Mouse (Mus musculus) thymus, adult 2 months (tissue): Measurements from ENCODE around the gene Pik3r4. TPM values are rescaled to one million over a fixed set of nuclear protein-coding genes. Genes with fewer than 3 reads are reported as not detected.
A peak's percentile ranks its signal among the peaks of the same experiment; 100 is the strongest.

Experiments
- DNase-seq: peaks from one replicate; pipeline ENCODE4 v3.0.0; 2021
- H3K27ac ChIP-seq: fragments of 200-500 bp; 2 replicates; pipeline ENCODE4 v1.5.1; 2012; ENCODE audit warnings: low read length, control low read depth; ENCODE audit not compliant: control insufficient read depth, insufficient read depth
- H3K27me3 ChIP-seq: fragments of 200-500 bp; 2 replicates; pipeline ENCODE4 v1.6.1; 2012; ENCODE audit warnings: mild to moderate bottlenecking, low read length, moderate library complexity, mixed read lengths; ENCODE audit not compliant: control insufficient read depth, insufficient read depth
- H3K36me3 ChIP-seq: fragments of 200-500 bp; 2 replicates; pipeline ENCODE4 v1.6.1; 2012; ENCODE audit warnings: mild to moderate bottlenecking, low read length, moderate library complexity; ENCODE audit not compliant: control insufficient read depth, insufficient read depth
- H3K4me1 ChIP-seq: fragments of 200-500 bp; replicated peaks from 2 replicates; pipeline ENCODE4 v1.6.1; 2012; ENCODE audit warnings: low read length; ENCODE audit not compliant: control insufficient read depth, insufficient read depth
- H3K4me3 ChIP-seq: fragments of 200-500 bp; 2 replicates; pipeline ENCODE4 v1.5.1; 2012; ENCODE audit warnings: mild to moderate bottlenecking, low read length, control low read depth, moderate library complexity; ENCODE audit not compliant: control insufficient read depth, insufficient read depth
- CTCF ChIP-seq: fragments of 200-500 bp; IDR thresholded peaks from 2 replicates; pipeline ENCODE4 v1.5.1; 2012; ENCODE audit warnings: mild to moderate bottlenecking, control low read depth, low read length, moderate library complexity, borderline replicate concordance; ENCODE audit not compliant: control insufficient read depth, poor library complexity, insufficient read depth; ENCODE audit errors: extremely low read depth
- POLR2A ChIP-seq: fragments of 200-500 bp; IDR thresholded peaks from 2 replicates; pipeline ENCODE4 v1.6.1; 2012; ENCODE audit warnings: mild to moderate bottlenecking, low read length, control low read depth, moderate library complexity; ENCODE audit not compliant: control insufficient read depth, poor library complexity, insufficient read depth; ENCODE audit errors: extremely low read depth
- WGBS: fragments of 180-500 bp; shearing (Covaris S2); methylation state at CpG from one replicate; pipeline ENCODE4 v1.1.7; 2018; 5-methylcytosine and 5-hydroxymethylcytosine counted together
- polyA plus RNA-seq: library from polyadenylated mRNA; depleted of rRNA; stranded (reverse); fragments of >200 nt; gene quantifications from 2 replicates; pipeline ENCODE4 v1.2.3, GENCODE M21; 2012

The Pik3r4 gene
- polyA plus RNA-seq, 1 experiment: 20.9 TPM

DNA sequence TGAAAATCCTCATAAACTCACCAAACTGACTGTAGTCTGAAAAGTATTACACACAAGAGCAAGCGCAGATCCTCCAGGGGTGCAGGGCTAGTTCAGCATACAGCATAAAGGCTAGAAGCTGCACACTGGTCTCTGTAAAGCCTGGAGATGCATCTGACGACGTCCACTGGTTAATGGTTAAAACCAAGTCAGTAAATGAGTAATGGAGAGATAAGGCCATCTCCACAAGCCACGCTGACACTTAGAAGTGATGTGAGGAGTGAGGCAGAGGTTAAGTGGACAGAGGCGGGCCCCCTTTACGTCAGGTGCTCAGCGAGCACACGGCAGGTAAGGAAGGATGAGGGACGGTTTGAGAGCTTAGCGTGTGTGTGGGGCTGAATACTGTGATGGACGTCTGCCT lies 33.2 kb downstream of the Pik3r4 start:
- TF ChIP-seq POLR2A (no peak), CTCF (no peak)
- 94% methylated on average over 11 of the region's 11 CpGs for WGBS

DNA sequence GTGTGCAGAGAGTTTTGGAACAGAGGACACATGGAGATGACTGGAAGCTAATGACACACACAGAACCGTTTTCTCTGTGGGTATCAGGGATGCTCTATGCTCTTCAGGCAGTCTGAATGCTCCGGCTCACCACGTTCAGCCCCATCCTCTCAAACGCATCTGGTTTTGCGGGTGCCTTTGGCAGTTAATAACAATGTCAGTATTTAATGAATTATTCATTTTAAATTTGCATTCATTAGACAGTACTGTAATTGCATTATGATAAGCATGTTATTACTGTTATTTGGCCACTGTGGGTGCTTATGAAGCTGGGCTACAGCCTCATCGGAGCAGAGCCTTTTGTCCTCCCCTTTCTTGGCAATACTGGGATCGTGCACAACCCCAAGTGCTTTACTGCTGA lies 38.6 kb downstream of the Pik3r4 start:
- H3K27me3 ChIP-seq: no peaks in the 10 kb centered on the region
- no peak overlapping the region for H3K27ac ChIP-seq
- 98% methylated on average over 7 of the region's 7 CpGs for WGBS
- peaks cover 42% of the 10 kb centered on the region for H3K36me3 ChIP-seq
- DNase-seq: no peak
- H3K4me1 ChIP-seq: no peaks in the 10 kb centered on the region
- no peak overlapping the region for H3K4me3 ChIP-seq
- no peak for TF ChIP-seq CTCF
- TF ChIP-seq POLR2A: no peak

More for the DNA sequence above, 33.2 kb downstream of the Pik3r4 start:
- no peaks in the 10 kb centered on the region for H3K27me3 ChIP-seq
- H3K36me3 ChIP-seq: peaks cover 27% of the 10 kb centered on the region
- no peaks in the 10 kb centered on the region for H3K4me1 ChIP-seq
- DNase-seq: no peak
- no peak overlapping the region for H3K27ac ChIP-seq
- no peak overlapping the region for H3K4me3 ChIP-seq

DNA sequence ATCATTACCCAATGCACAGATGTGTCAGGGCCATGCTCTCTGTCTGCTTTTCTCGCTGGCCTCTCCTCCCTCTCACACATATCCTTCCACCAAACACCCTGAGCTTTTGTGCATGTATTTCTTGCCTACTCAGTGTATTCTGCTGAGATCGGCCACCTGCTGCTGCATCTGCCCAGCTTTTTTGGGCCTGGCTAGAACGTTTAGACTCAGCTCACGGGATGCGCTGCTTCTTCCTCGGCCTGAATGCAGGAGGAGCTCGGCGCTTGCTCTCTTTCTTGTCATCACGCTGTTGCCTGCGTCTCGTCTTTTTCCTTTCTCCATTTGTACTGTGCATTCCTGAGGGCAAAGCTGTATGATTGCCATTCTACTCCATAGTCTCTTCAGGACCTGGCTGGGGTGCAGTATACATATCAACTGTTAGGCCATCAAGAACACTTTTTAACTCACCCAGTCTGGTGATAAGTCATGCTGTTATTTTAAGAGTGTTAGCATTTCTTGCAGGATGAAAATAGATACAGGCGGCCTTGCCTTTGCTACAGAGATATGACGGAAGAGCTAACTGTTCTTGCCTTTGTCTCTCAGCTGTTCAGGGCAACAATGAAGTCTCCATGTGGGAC lies 41.9 kb downstream of the Pik3r4 start:
- Histone ChIP-seq H3K4me3 (no peak overlapping the region), H3K36me3 (peaks cover 37% of the 10 kb centered on the region), H3K27me3 (no peaks in the 10 kb centered on the region), H3K27ac (no peak overlapping the region), H3K4me1 (peaks cover 7% of the 10 kb centered on the region)
- whole genome bisulfite sequencing: 97% methylated on average over 13 of the region's 13 CpGs
- TF ChIP-seq POLR2A: no peak
- TF ChIP-seq CTCF: no peak
- DNase-seq: no peak

DNA sequence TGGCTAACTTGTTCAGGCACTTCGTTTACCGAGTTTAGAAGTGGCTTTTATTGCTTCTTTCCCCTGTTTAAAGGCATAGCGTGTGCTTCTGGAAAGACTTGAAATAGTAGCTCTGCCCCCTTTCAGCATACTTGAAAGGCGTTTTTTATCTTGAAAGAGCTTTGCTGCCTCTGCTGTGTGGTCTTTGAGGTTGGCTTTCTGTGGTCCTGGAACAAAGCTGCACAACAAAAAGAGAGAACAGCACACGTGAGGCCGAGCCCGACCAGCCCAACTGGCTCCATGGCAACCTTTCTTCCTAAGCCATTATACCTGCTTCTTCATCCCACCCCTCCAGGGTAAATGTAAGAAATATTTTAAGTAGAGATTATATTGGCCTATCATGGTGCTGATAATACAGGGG lies 46.7 kb downstream of the Pik3r4 start:
- TF ChIP-seq CTCF: no peak
- TF ChIP-seq POLR2A: no peak
- peak; percentile 13 for DNase-seq
- H3K4me1 ChIP-seq: peaks cover 11% of the 10 kb centered on the region
- H3K36me3 ChIP-seq: peaks cover 28% of the 10 kb centered on the region
- H3K27ac ChIP-seq: no peak overlapping the region
- H3K4me3 ChIP-seq: no peak overlapping the region
- WGBS: 13% methylated on average over 7 of the region's 7 CpGs
- no peaks in the 10 kb centered on the region for H3K27me3 ChIP-seq

DNA sequence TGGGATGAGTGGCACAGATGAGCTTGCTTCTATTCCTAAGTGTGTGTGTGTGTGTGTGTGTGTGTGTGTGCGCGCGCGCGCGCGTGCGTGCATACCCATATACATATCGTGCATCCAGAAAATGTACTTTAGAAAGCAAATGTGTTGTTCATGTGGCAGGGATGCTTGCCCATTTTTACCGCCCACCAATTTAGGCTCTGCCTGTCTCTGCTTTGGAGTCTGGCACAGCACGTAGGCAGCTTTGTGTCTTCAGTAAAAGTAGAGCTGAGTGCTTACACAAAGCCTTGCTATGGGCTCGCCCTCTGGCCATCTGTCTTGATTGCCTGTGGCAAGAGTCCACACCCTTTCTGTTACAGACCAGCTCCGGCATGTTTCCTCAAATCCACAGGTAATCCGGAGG lies 49.7 kb downstream of the Pik3r4 start:
- H3K4me1 ChIP-seq: peaks cover 11% of the 10 kb centered on the region
- no peaks in the 10 kb centered on the region for H3K27me3 ChIP-seq
- no peak overlapping the region for H3K4me3 ChIP-seq
- H3K27ac ChIP-seq: no peak overlapping the region
- 96% methylated on average over 14 of the region's 14 CpGs for WGBS
- TF ChIP-seq POLR2A (no peak), CTCF (no peak)
- peaks cover under 1% of the 10 kb centered on the region; the same call in 1 of the 2 replicates for H3K36me3 ChIP-seq
- DNase-seq: no peak

DNA sequence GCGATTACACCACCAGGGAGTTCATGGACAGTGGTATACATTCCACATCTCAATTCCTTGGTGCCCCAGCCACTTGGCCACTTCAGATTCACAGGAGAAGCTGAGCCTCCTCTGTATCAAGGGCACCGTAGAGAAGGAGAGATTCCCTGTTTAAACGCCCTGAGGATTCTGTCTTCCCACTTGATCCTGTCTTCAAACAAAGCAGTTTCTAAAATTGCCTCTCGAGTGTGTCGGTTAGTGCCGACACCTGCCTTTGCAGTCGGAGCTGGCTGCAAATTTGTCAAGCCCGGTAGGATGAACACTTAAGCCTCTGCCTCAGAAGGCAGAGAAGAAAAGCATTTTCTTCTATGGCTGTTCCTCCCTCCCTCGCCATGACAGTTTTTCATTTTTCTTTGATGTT lies 50.3 kb downstream of the Pik3r4 start:
- no peak overlapping the region for H3K4me3 ChIP-seq
- no peak overlapping the region for H3K27ac ChIP-seq
- H3K27me3 ChIP-seq: no peaks in the 10 kb centered on the region
- DNase-seq: no peak
- TF ChIP-seq CTCF (no peak), POLR2A (no peak)
- WGBS: 95% methylated on average over 9 of the region's 9 CpGs
- no peaks in the 10 kb centered on the region for H3K36me3 ChIP-seq
- peaks cover 11% of the 10 kb centered on the region for H3K4me1 ChIP-seq

DNA sequence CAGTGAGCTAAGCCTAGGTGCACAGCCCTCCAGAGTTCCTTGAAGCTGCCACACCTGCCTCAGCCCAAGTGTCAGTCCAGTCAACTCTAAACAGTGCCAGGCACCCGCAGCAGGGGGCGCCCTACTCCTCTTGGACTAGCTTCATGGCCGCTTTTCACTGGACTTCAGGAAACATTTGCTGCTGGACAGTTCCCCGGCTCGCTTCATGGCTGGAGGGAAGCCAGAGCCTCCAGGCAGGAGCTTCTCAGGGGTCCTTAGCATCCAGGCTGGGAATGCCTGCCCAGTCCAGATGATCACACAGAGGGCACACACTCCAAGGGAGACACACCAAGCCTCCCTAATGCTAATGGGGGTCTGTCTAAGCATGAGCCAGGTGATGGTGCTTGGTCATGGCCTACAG lies 51.1 kb downstream of the Pik3r4 start:
- no peak overlapping the region for H3K4me3 ChIP-seq
- H3K27me3 ChIP-seq: no peaks in the 10 kb centered on the region
- peak; percentile 45 for DNase-seq
- TF ChIP-seq CTCF: peak; percentile 59; the same call in 1 of the 2 replicates
- TF ChIP-seq POLR2A: no peak
- no peak overlapping the region for H3K27ac ChIP-seq
- peaks cover 11% of the 10 kb centered on the region for H3K4me1 ChIP-seq
- WGBS: 9% methylated on average over 5 of the region's 5 CpGs
- H3K36me3 ChIP-seq: no peaks in the 10 kb centered on the region
